Mouse (Mus musculus): Measurements from ENCODE around the gene Dph5. TPM values are rescaled to one million over a fixed set of nuclear protein-coding genes. Genes with fewer than 3 reads are reported as not detected.

The Dph5 gene
- total RNA-seq (2014; rRNA removed), result 9.0 and 11.0 TPM in 2 replicates
- polyA plus RNA-seq (2015; fragmentation: Nextera tagmentation; extraction: Ambion mirVana), result 20.1 and 22.6 TPM in 2 replicates

GRCm38 (mm10) chr3:115887427-115888309 is at the start of gene Dph5:
Gene Dph5 (plus strand): TSS chr3:115887837.
- Histone ChIP-seq H3K4me1 (ENCODE audit: insufficient read depth, low read length) (peaks cover 3% of the 10 kb centered on the region; the same call in 1 of the 2 replicates), H3K4me2 (ENCODE audit: low read depth, low read length) (peak within 1 kb of the TSS; percentile 80), H3K9me3 (ENCODE audit: low read length) (no peaks in the 10 kb centered on the region), H3K9ac (replicated peaks; ENCODE audit: low read length) (peak within 1 kb of the TSS; percentile 72), H3K27me3 (ENCODE audit: insufficient read depth, low read length) (no peaks in the 10 kb centered on the region), H3K27ac (peak within 1 kb of the TSS; percentile 86), H3K36me3 (ENCODE audit: insufficient read depth, low read length) (no peaks in the 10 kb centered on the region), H3K4me3 (ENCODE audit: low read length) (peak within 1 kb of the TSS; percentile 84)
- peak; percentile 98 for ATAC-seq
- under 1% methylated on average over 40 of the region's 40 CpGs for WGBS
- peak; percentile 95 for DNase-seq (ENCODE audit: low spot score)
- TF ChIP-seq CTCF (IDR thresholded peaks at IDR 0.05; ENCODE audit: low read depth), result no peak

- Histone ChIP-seq H3K4me3 (ENCODE audit: low read length) (no peak overlapping the region), H3K9ac (replicated peaks; ENCODE audit: low read length) (no peak overlapping the region), H3K9me3 (ENCODE audit: low read length) (no peaks in the 10 kb centered on the region), H3K4me1 (ENCODE audit: insufficient read depth, low read length) (no peaks in the 10 kb centered on the region), H3K36me3 (ENCODE audit: insufficient read depth, low read length) (no peaks in the 10 kb centered on the region), H3K27ac (no peak overlapping the region), H3K27me3 (ENCODE audit: insufficient read depth, low read length) (no peaks in the 10 kb centered on the region), H3K4me2 (ENCODE audit: low read depth, low read length) (no peak overlapping the region)
- DNase-seq (ENCODE audit: low spot score), result peak; percentile 30
- ATAC-seq, result no peak
- TF ChIP-seq CTCF (IDR thresholded peaks at IDR 0.05; ENCODE audit: low read depth), result no peak
- WGBS, result 47% methylated on average over 3 of the region's 3 CpGs
These were observed 43.1 kb upstream of the Dph5 start for GRCm38 (mm10) chr3:115844566-115844965.

- Histone ChIP-seq H3K36me3 (ENCODE audit: insufficient read depth, low read length) (no peaks in the 10 kb centered on the region), H3K4me3 (ENCODE audit: low read length) (no peak overlapping the region), H3K27ac (no peak overlapping the region), H3K9ac (replicated peaks; ENCODE audit: low read length) (no peak overlapping the region), H3K27me3 (ENCODE audit: insufficient read depth, low read length) (no peaks in the 10 kb centered on the region), H3K9me3 (ENCODE audit: low read length) (no peaks in the 10 kb centered on the region), H3K4me1 (ENCODE audit: insufficient read depth, low read length) (no peaks in the 10 kb centered on the region), H3K4me2 (ENCODE audit: low read depth, low read length) (no peak overlapping the region)
- 64% methylated on average over 5 of the region's 5 CpGs for WGBS
- DNase-seq (ENCODE audit: low spot score) (no peak), ATAC-seq (no peak)
- no peak for TF ChIP-seq CTCF (IDR thresholded peaks at IDR 0.05; ENCODE audit: low read depth)
These were observed 42.5 kb upstream of the Dph5 start for GRCm38 (mm10) chr3:115845032-115845618.

GRCm38 (mm10) chr3:115845724-115846123 is 41.9 kb upstream of the Dph5 start:
- peak; percentile 79; the same call in 1 of the 2 replicates for ATAC-seq
- H3K9ac ChIP-seq (replicated peaks; ENCODE audit: low read length), result no peak overlapping the region
- no peak overlapping the region for H3K27ac ChIP-seq
- no peaks in the 10 kb centered on the region for H3K4me1 ChIP-seq (ENCODE audit: insufficient read depth, low read length)
- 45% methylated on average over 1 of the region's 1 CpGs for WGBS
- no peaks in the 10 kb centered on the region for H3K9me3 ChIP-seq (ENCODE audit: low read length)
- no peak overlapping the region for H3K4me3 ChIP-seq (ENCODE audit: low read length)
- H3K27me3 ChIP-seq (ENCODE audit: insufficient read depth, low read length), result no peaks in the 10 kb centered on the region
- H3K4me2 ChIP-seq (ENCODE audit: low read depth, low read length), result no peak overlapping the region
- TF ChIP-seq CTCF (IDR thresholded peaks at IDR 0.05; ENCODE audit: low read depth), result no peak
- H3K36me3 ChIP-seq (ENCODE audit: insufficient read depth, low read length), result no peaks in the 10 kb centered on the region
- DNase-seq (ENCODE audit: low spot score), result peak; percentile 15

GRCm38 (mm10) chr3:115846153-115846552 is 41.5 kb upstream of the Dph5 start:
- Histone ChIP-seq H3K9ac (replicated peaks; ENCODE audit: low read length) (no peak overlapping the region), H3K9me3 (ENCODE audit: low read length) (no peaks in the 10 kb centered on the region), H3K27me3 (ENCODE audit: insufficient read depth, low read length) (no peaks in the 10 kb centered on the region), H3K27ac (no peak overlapping the region), H3K4me3 (ENCODE audit: low read length) (no peak overlapping the region), H3K4me1 (ENCODE audit: insufficient read depth, low read length) (no peaks in the 10 kb centered on the region), H3K36me3 (ENCODE audit: insufficient read depth, low read length) (no peaks in the 10 kb centered on the region), H3K4me2 (ENCODE audit: low read depth, low read length) (no peak overlapping the region)
- no peak for ATAC-seq
- no peak for DNase-seq (ENCODE audit: low spot score)
- TF ChIP-seq CTCF (IDR thresholded peaks at IDR 0.05; ENCODE audit: low read depth), result no peak
- 83% methylated on average over 5 of the region's 5 CpGs for WGBS

GRCm38 (mm10) chr3:115848686-115849480 is 38.8 kb upstream of the Dph5 start:
- ATAC-seq, result no peak

More at GRCm38 (mm10) chr3:115848686-115849480, 38.8 kb upstream of the Dph5 start:
- Histone ChIP-seq H3K27ac (no peak overlapping the region), H3K27me3 (ENCODE audit: insufficient read depth, low read length) (no peaks in the 10 kb centered on the region), H3K9ac (replicated peaks; ENCODE audit: low read length) (no peak overlapping the region), H3K4me2 (ENCODE audit: low read depth, low read length) (no peak overlapping the region), H3K4me1 (ENCODE audit: insufficient read depth, low read length) (no peaks in the 10 kb centered on the region), H3K9me3 (ENCODE audit: low read length) (no peaks in the 10 kb centered on the region), H3K36me3 (ENCODE audit: insufficient read depth, low read length) (no peaks in the 10 kb centered on the region), H3K4me3 (ENCODE audit: low read length) (no peak overlapping the region)
- TF ChIP-seq CTCF (IDR thresholded peaks at IDR 0.05; ENCODE audit: low read depth), result no peak
- DNase-seq (ENCODE audit: low spot score), result no peak
- 87% methylated on average over 11 of the region's 11 CpGs for WGBS
